Mouse (Mus musculus) embryo, embryonic 10 days (tissue): Measurements from ENCODE around the gene Slc16a4.

Experiments
- DNase-seq: peaks from one replicate; pipeline ENCODE4 v3.0.0-alpha.2; 2015; ENCODE audit warnings: low spot score

The Slc16a4 gene

DNA sequence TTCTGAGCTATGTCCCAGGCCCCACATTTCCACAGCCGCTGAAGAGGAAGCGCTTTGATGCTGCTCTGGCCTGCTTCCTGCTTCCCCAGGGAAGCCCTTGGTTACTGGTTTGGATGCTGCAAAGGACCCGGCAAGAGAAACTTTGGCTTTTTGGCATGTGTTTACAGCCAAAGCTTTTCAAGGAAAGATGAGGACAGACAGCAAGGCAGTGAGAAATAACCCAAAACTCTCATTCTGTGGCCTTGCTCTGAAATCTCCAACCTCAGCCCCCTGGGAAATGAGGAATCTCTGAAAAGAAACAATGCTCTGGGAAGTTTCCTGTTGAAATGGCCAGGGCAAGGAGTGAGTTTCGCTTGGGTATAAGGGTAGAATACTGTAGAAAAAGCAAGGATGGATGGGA is 69.3 kb downstream of the Slc16a4 start:
- no peak for DNase-seq
